Mouse (Mus musculus): ENCODE results near the gene Slc9a3r1. TPM values are rescaled to one million over a fixed set of nuclear protein-coding genes. Genes with fewer than 3 reads are reported as not detected.
A peak's percentile ranks its signal among the peaks of the same experiment; 100 is the strongest.

The Slc9a3r1 gene
- polyA plus RNA-seq, 1 experiment: not detected

GRCm38 (mm10) chr11:115212116-115212515, 49.0 kb downstream of the Slc9a3r1 start:
- 43% methylated on average over 13 of the region's 13 CpGs for WGBS
- Histone ChIP-seq H3K27ac (ENCODE audit: insufficient read depth, low read depth, low read length) (no peak overlapping the region; the same call in 1 of the 2 replicates), H3K4me3 (ENCODE audit: insufficient read depth, low read depth, low read length) (no peak overlapping the region), H3K4me1 (ENCODE audit: control insufficient read depth, insufficient read depth, low read length) (peaks cover 31% of the 10 kb centered on the region)
- no peak for TF ChIP-seq POLR2A (IDR thresholded peaks at IDR 0.05; ENCODE audit: insufficient read depth, low read depth, low read length)
- peak; percentile 7; the same call in 1 of the 2 replicates for TF ChIP-seq CTCF (IDR thresholded peaks at IDR 0.05; ENCODE audit: insufficient read depth, low read depth, low read length)

GRCm38 (mm10) chr11:115215123-115215522, 52.0 kb downstream of the Slc9a3r1 start:
- TF ChIP-seq CTCF (IDR thresholded peaks at IDR 0.05; ENCODE audit: insufficient read depth, low read depth, low read length) (no peak), POLR2A (IDR thresholded peaks at IDR 0.05; ENCODE audit: insufficient read depth, low read depth, low read length) (no peak)
- Histone ChIP-seq H3K4me3 (ENCODE audit: insufficient read depth, low read depth, low read length) (no peak overlapping the region), H3K27ac (ENCODE audit: insufficient read depth, low read depth, low read length) (no peak overlapping the region), H3K4me1 (ENCODE audit: control insufficient read depth, insufficient read depth, low read length) (peaks cover 26% of the 10 kb centered on the region)
- WGBS: 75% methylated on average over 5 of the region's 5 CpGs

GRCm38 (mm10) chr11:115217439-115218410, 54.6 kb downstream of the Slc9a3r1 start:
- H3K27ac ChIP-seq (ENCODE audit: insufficient read depth, low read depth, low read length): no peak overlapping the region
- peaks cover 19% of the 10 kb centered on the region for H3K4me1 ChIP-seq (ENCODE audit: control insufficient read depth, insufficient read depth, low read length)
- no peak overlapping the region for H3K4me3 ChIP-seq (ENCODE audit: insufficient read depth, low read depth, low read length)
- TF ChIP-seq POLR2A (IDR thresholded peaks at IDR 0.05; ENCODE audit: insufficient read depth, low read depth, low read length) (no peak), CTCF (IDR thresholded peaks at IDR 0.05; ENCODE audit: insufficient read depth, low read depth, low read length) (no peak)
- WGBS: 72% methylated on average over 18 of the region's 18 CpGs

GRCm38 (mm10) chr11:115219263-115219662, 56.1 kb downstream of the Slc9a3r1 start:
- 85% methylated on average over 9 of the region's 9 CpGs for WGBS
- Histone ChIP-seq H3K27ac (ENCODE audit: insufficient read depth, low read depth, low read length) (no peak overlapping the region), H3K4me3 (ENCODE audit: insufficient read depth, low read depth, low read length) (no peak overlapping the region), H3K4me1 (ENCODE audit: control insufficient read depth, insufficient read depth, low read length) (peaks cover 28% of the 10 kb centered on the region)
- no peak for TF ChIP-seq CTCF (IDR thresholded peaks at IDR 0.05; ENCODE audit: insufficient read depth, low read depth, low read length)
- no peak for TF ChIP-seq POLR2A (IDR thresholded peaks at IDR 0.05; ENCODE audit: insufficient read depth, low read depth, low read length)

GRCm38 (mm10) chr11:115219685-115220084, 56.5 kb downstream of the Slc9a3r1 start:
- 95% methylated on average over 10 of the region's 10 CpGs for WGBS
- no peak overlapping the region for H3K27ac ChIP-seq (ENCODE audit: insufficient read depth, low read depth, low read length)
- H3K4me1 ChIP-seq (ENCODE audit: control insufficient read depth, insufficient read depth, low read length): peaks cover 28% of the 10 kb centered on the region

GRCm38 (mm10) chr11:115222077-115222476, 58.9 kb downstream of the Slc9a3r1 start:
- TF ChIP-seq CTCF (IDR thresholded peaks at IDR 0.05; ENCODE audit: insufficient read depth, low read depth, low read length): no peak
- no peak for TF ChIP-seq POLR2A (IDR thresholded peaks at IDR 0.05; ENCODE audit: insufficient read depth, low read depth, low read length)
- 21% methylated on average over 12 of the region's 12 CpGs for WGBS
- H3K4me1 ChIP-seq (ENCODE audit: control insufficient read depth, insufficient read depth, low read length): peaks cover 45% of the 10 kb centered on the region

More at GRCm38 (mm10) chr11:115219685-115220084, 56.5 kb downstream of the Slc9a3r1 start:
- TF ChIP-seq POLR2A (IDR thresholded peaks at IDR 0.05; ENCODE audit: insufficient read depth, low read depth, low read length): no peak
- TF ChIP-seq CTCF (IDR thresholded peaks at IDR 0.05; ENCODE audit: insufficient read depth, low read depth, low read length): no peak
- no peak overlapping the region for H3K4me3 ChIP-seq (ENCODE audit: insufficient read depth, low read depth, low read length)

GRCm38 (mm10) chr11:115222570-115222969, 59.4 kb downstream of the Slc9a3r1 start:
- Histone ChIP-seq H3K4me3 (ENCODE audit: insufficient read depth, low read depth, low read length) (no peak overlapping the region), H3K27ac (ENCODE audit: insufficient read depth, low read depth, low read length) (no peak overlapping the region), H3K4me1 (ENCODE audit: control insufficient read depth, insufficient read depth, low read length) (peaks cover 45% of the 10 kb centered on the region)
- TF ChIP-seq POLR2A (IDR thresholded peaks at IDR 0.05; ENCODE audit: insufficient read depth, low read depth, low read length) (no peak), CTCF (IDR thresholded peaks at IDR 0.05; ENCODE audit: insufficient read depth, low read depth, low read length) (no peak)
- 49% methylated on average over 5 of the region's 5 CpGs for WGBS

More at GRCm38 (mm10) chr11:115222077-115222476, 58.9 kb downstream of the Slc9a3r1 start:
- H3K4me3 ChIP-seq (ENCODE audit: insufficient read depth, low read depth, low read length): no peak overlapping the region
- H3K27ac ChIP-seq (ENCODE audit: insufficient read depth, low read depth, low read length): no peak overlapping the region

- TF ChIP-seq CTCF (IDR thresholded peaks at IDR 0.05; ENCODE audit: insufficient read depth, low read depth, low read length) (no peak), POLR2A (IDR thresholded peaks at IDR 0.05; ENCODE audit: insufficient read depth, low read depth, low read length) (no peak)
- Histone ChIP-seq H3K4me1 (ENCODE audit: control insufficient read depth, insufficient read depth, low read length) (peaks cover 50% of the 10 kb centered on the region), H3K4me3 (ENCODE audit: insufficient read depth, low read depth, low read length) (no peak overlapping the region), H3K27ac (ENCODE audit: insufficient read depth, low read depth, low read length) (no peak overlapping the region)
- 69% methylated on average over 11 of the region's 11 CpGs for whole genome bisulfite sequencing
Measured at GRCm38 (mm10) chr11:115223451-115223850, 60.3 kb downstream of the Slc9a3r1 start.

GRCm38 (mm10) chr11:115223877-115224276, 60.7 kb downstream of the Slc9a3r1 start:
- WGBS: 91% methylated on average over 6 of the region's 6 CpGs
- Histone ChIP-seq H3K27ac (ENCODE audit: insufficient read depth, low read depth, low read length) (no peak overlapping the region), H3K4me3 (ENCODE audit: insufficient read depth, low read depth, low read length) (no peak overlapping the region), H3K4me1 (ENCODE audit: control insufficient read depth, insufficient read depth, low read length) (peaks cover 51% of the 10 kb centered on the region)
- TF ChIP-seq POLR2A (IDR thresholded peaks at IDR 0.05; ENCODE audit: insufficient read depth, low read depth, low read length) (no peak), CTCF (IDR thresholded peaks at IDR 0.05; ENCODE audit: insufficient read depth, low read depth, low read length) (no peak)
